Mouse (Mus musculus) telencephalon, adult 2 months (tissue): ENCODE measurements around the gene Npepps.
"Not testable (repeated sequence)": the region's sequence is repeated elsewhere in the genome, so short reads cannot be mapped to it uniquely, and the experiment has no call there.

Experiments
- DNase-seq: peaks from one replicate; pipeline ENCODE4 v3.0.0-alpha.2; 2011; ENCODE audit warnings: low read depth, low spot score

The Npepps gene

GRCm38 (mm10) chr11:97280216-97280861, at the start of gene Npepps:
TSS of gene Npepps (minus strand) at chr11:97280638.
- no peak for DNase-seq

- peak; percentile 24 for DNase-seq
These were observed 47.7 kb upstream of the Npepps start for GRCm38 (mm10) chr11:97328148-97328547.

- no peak for DNase-seq
These were observed 44.8 kb upstream of the Npepps start for GRCm38 (mm10) chr11:97325224-97325623.

DNA sequence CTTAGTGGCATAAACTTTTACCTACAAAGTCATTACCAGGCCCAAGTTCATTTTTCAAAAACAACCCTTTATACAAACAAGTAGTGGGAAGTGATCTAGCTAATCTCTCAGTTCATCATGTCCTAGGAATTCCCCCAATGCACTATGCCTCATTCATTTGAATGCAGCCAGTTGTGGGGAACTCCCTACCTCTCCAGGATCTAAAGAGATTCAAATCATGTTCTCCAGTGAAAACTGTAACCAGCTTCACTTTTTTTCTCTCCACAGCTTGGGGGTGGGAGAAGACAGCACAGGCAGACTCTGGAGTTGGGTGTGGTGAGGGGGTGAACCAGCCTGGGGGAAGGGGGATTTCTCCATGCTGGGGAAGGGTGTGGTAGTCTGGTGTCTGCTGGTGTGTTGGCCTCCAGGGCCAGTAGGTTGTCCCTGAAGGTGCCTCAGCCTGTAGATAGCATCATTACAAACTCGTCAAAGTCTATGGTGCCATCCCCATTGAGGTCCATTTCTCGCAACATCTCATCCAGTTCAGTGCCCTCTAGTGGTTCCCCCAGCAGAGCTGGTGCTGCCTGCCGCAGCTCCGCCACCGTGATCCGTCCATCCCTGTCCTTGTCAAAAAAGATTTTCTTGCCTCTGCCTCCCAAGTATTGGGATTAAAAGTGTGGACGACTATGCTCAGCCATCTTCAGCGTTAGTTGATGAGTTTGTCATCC, 41.6 kb upstream of the Npepps start:
- DNase-seq: not testable (repeated sequence)

GRCm38 (mm10) chr11:97321197-97321596, 40.8 kb upstream of the Npepps start:
- DNase-seq: no peak

GRCm38 (mm10) chr11:97315504-97316503, 35.4 kb upstream of the Npepps start, which contains the start of gene Mrpl45:
TSS of gene Mrpl45 (plus strand) at chr11:97315716.
- DNase-seq: peak; percentile 93

GRCm38 (mm10) chr11:97314751-97315503, 34.5 kb upstream of the Npepps start:
- no peak for DNase-seq

DNA sequence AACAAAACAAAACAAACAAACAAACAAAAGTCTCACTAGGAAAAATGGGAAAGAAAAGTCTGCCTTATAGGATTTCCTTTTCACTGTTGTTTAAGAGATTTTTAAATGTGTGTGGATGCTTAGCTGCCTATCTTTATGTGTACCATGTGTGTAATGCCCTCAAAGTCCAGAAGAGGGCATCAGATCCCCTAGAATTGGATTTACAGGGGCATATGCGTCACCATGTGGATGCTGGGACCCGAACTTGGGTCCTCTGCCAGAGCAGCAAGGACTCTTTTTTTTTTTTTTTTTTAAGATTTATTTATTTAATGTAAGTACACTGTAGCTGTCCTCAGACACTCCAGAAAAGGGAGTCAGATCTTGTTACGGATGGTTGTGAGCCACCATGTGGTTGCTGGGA, 33.7 kb upstream of the Npepps start:
- DNase-seq: no peak

DNA sequence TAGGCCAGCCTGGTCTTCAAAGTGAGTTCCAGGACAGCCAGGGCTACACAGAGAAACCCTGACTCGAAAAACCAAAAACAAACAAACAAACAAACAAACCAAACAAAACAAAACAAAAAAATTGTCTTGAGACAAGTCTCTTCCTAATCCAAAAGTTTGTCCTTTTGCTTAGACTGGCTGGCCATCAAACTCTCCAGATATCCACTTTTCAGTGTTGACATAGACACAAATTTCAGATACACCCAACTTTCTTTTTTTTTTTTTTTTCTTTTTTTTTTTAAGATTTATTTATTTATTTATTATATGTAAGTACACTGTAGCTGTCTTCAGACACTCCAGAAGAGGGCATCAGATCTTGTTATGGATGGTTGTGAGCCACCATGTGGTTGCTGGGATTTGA, 32.4 kb upstream of the Npepps start:
- not testable (repeated sequence) for DNase-seq

DNA sequence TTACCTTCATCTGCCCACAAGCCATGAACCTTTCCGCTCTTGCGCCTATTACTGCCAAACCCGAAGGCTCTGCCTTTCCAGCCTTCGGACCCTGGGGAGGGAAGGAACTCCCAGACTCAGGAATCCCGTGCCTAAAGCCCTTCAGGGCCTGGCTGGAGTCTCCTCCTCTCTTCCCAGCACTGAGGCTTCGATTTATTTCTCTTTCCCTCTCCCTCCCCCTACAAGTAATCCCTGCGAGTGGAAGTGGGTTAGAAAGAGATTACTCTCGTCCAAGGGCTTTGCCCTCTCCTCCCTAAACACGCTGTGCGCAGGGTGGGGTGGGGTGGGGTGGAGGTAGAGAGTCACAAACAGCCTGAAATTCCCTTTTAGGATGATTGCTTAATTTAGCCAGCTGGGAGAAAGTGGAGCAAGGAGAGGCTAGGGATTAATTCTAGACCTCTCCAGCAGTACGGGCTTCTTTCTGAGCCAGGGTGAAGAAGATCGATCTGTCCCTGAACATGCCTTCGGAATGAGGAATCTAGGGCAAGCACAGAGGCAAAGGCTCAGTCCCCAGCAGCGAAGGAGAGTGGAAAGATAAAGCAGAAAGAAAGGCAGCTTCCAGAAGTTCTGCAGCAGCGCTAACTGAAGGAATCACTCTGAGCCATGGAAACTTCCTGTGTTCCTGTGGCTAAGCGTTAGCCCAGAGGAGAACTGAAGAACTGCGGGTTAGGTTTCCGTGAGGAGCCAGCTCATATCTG, 30.6 kb upstream of the Npepps start:
- DNase-seq: no peak

DNA sequence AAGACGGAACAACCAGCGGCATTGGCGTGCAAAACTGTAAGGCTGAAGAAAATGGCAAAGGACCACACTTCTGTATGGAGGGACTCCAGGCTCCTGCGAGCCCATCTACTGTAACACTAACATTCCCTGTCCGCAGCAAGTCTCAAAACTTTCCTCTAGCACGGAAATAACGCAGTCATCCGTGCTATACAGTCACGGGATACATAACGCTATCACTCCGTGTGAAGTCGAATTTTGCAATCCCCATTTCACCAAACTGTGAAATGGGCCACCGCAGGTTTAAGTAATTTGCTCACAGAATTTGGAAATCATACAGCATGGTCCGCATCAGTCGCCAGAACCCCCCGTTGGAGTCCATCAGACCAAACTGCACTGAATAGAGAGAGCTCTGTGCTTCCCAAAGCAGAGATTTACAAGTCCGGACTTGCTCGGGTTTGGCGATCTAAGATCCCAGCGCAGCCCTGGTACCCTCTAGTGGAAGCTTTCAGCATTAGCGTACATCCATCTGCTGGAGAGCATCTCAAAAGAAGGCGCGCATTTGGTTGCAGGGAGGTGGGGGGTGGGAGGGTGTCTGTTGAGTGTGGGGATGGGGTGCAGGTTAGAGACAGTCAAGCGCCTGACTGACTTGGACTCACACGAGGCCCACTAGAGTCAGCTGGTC, 29.6 kb upstream of the Npepps start:
- peak; percentile 86 for DNase-seq

DNA sequence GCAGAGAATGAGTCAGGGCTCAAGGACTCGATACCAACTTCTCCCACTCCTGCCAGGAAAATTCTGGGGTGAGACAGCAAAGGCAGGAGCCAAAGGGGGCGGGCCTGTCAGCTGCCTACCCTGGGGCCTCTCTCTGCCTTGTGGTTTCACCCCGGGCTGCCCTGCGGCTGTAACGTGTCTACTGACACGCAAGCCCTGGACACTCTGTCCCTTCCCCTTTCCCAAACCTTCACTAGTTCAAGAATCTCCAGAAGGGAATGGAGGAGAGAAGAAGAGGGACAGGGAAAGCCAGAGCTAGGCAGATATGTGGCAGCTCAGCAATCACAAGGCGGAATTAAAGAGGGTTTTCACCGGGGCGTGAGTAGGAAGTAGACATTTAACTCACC, 29.0 kb upstream of the Npepps start:
- DNase-seq: no peak

DNA sequence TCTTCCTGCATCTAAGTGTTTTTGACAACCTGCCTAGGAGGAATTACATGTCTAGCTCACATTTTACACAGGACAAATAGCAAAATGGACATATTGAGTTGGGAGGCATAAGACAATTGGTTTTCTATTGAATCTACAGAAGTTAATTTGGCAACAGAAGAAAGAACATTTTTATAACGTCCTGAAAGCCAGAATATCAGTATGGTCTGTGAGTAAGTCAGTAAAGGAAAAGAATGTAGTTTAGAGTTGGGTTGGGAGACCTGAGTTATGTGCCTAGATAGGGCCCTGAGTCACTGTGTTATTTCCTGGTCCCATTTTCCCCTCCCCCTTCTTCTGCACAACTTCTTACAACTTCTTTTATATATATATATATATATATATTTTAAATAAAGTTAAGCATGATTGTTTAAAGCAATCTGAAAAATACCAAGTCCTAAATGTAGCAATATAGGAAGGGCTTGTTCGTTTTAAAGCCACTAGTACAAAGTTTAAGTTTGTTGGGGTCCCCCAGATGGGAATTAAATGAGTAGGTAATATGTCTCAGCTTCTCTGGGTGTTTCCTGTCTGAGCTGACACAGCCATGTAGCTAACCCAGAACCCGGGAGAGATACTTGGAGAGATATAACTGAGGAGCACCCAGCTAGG, 28.5 kb upstream of the Npepps start:
- DNase-seq: no peak

DNA sequence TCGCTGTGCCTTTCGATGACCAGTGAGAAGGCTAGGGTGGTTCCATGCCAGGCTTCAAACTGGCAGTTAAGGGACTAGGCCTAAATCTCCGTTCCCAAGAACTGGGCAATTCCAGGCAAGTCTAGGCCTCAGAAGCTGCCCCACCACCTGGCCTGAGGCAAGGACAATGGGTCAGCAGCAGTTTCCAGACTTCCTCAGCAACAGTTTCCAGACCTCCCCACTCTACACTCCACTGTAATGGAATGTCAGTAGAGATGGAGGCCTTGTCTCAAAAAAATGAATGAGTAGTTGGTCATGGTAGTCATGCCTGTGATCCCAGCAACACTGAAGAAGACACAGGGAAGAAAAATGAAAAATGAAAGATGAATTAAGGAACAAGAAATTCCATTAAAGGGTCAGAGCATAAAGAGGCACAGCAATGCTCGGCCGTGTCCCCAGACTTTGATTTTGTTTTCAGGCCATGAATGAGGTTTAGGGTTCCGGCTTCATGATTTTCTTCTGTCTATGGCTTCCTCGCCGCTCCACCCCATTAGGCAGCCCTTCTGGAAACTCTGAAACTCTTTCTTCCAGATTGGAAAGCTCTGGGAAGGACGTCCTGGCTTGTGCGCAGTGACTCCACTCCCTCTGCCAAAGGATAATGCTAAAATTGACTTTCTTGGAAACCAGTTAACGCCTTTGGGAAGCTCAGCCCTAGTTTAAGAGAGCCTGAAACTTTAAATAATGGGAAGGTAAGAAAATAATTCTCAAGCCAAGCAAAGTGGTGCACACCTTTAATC, 27.0 kb upstream of the Npepps start:
- DNase-seq: no peak

- no peak for DNase-seq
These were observed 24.2 kb upstream of the Npepps start for GRCm38 (mm10) chr11:97304631-97305030.

DNA sequence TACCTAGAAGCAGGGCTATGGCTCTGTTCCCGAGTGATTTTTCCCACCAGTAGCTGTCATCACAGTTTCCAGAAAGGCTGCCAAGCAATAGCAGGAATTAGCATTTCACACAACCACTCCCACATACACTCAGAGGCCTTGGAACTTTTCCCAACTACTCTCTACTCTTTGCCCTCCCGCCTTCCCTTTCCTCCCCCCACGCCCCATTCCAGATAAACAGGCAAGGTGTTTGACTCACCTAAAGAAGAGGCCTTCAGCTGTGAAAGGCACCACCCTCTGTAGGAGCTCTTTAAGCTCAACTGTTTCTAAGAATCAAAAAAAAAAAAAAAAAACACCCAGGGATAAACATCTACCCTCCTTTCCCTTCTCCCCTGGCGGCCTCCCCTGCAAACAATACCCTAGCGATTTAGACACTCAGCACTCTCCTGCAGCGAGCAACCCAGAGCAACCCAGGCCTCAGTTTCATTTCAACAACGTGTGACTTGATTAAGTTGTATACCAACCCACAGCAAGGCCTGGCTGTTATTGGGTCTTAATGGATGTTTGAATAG, 21.9 kb upstream of the Npepps start:
- DNase-seq: no peak

- no peak for DNase-seq
These were observed 21.0 kb upstream of the Npepps start for GRCm38 (mm10) chr11:97301406-97301805.

GRCm38 (mm10) chr11:97299939-97300338, 19.5 kb upstream of the Npepps start:
- DNase-seq: no peak

DNA sequence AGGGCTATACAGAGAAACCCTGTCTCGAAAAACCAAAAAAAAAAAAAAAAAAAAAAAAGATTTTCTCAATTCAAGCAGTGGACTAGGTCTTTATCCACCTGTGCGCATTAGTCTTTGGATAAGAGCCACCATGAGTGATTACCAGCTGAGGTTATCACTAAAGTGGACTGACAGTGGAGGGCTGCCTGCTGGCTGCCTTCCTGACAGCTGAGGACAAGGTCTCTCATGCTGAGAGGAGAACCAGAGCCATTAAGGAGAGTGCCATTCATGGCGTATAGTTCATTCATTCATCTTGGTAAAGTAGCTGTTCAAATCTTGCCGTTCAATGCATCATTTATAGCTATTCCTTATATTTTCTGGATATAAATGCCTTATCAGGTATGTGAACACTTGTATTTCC, 16.1 kb upstream of the Npepps start:
- DNase-seq: no peak
